Mouse (Mus musculus) macrophage (primary cell): ENCODE measurements around the gene Tnip2. TPM values are rescaled to one million over a fixed set of nuclear protein-coding genes. Genes with fewer than 3 reads are reported as not detected.

Experiments used
- H3K27ac ChIP-seq: fragments of 350-480 bp; formaldehyde crosslinking; 2 replicates; pipeline ENCODE4 v1.9.0; 2021
- H3K36me3 ChIP-seq: fragments of 350-480 bp; formaldehyde crosslinking; 2 replicates; pipeline ENCODE4 v1.9.0; 2021; ENCODE audit errors: inconsistent target
- H3K4me3 ChIP-seq: fragments of 350-480 bp; formaldehyde crosslinking; 2 replicates; pipeline ENCODE4 v1.9.0; 2021; ENCODE audit errors: inconsistent target
- H3K79me2 ChIP-seq: fragments of 350-480 bp; formaldehyde crosslinking; 2 replicates; pipeline ENCODE4 v1.9.0; 2021; ENCODE audit errors: inconsistent target
- WGBS: methylation state at CpG from one replicate; pipeline ENCODE4 v1.1.7; 2026; ENCODE audit warnings: inconsistent platforms; ENCODE audit not compliant: missing documents; 5-methylcytosine and 5-hydroxymethylcytosine counted together
- polyA plus RNA-seq: library from polyadenylated mRNA; stranded (reverse); fragments of 250-400 nt; gene quantifications from 3 replicates; pipeline ENCODE4 v1.2.4, GENCODE M21; 2018; ENCODE audit warnings: inconsistent platforms

The Tnip2 gene
- polyA plus RNA-seq, 1 experiment from 2014 or later, result 24.5 TPM

GRCm38 (mm10) chr5:34533066-34533465, 19.3 kb upstream of the Tnip2 start:
- H3K27ac ChIP-seq, result peak overlapping the region; percentile 100
- H3K4me3 ChIP-seq, result no peak overlapping the region
- WGBS, result 79% methylated on average over 5 of the region's 5 CpGs
- H3K79me2 ChIP-seq, result peaks cover 84% of the 10 kb centered on the region
- H3K36me3 ChIP-seq, result no peaks in the 10 kb centered on the region; the same call in 1 of the 2 replicates

- Histone ChIP-seq H3K79me2 (peaks cover 84% of the 10 kb centered on the region), H3K36me3 (no peaks in the 10 kb centered on the region; the same call in 1 of the 2 replicates), H3K27ac (peak overlapping the region; percentile 100), H3K4me3 (no peak overlapping the region)
- WGBS, result 42% methylated on average over 4 of the region's 4 CpGs
These were observed 16.9 kb upstream of the Tnip2 start for GRCm38 (mm10) chr5:34530687-34531086.

GRCm38 (mm10) chr5:34530116-34530515, 16.3 kb upstream of the Tnip2 start:
- Histone ChIP-seq H3K27ac (peak overlapping the region; percentile 100), H3K36me3 (no peaks in the 10 kb centered on the region; the same call in 1 of the 2 replicates), H3K4me3 (no peak overlapping the region), H3K79me2 (peaks cover 79% of the 10 kb centered on the region)
- WGBS, result 85% methylated on average over 5 of the region's 5 CpGs

GRCm38 (mm10) chr5:34528724-34529123, 14.9 kb upstream of the Tnip2 start:
- WGBS, result 82% methylated on average over 5 of the region's 5 CpGs
- peaks cover 79% of the 10 kb centered on the region for H3K79me2 ChIP-seq
- peak overlapping the region; percentile 100 for H3K27ac ChIP-seq
- H3K4me3 ChIP-seq, result no peak overlapping the region
- H3K36me3 ChIP-seq, result no peaks in the 10 kb centered on the region; the same call in 1 of the 2 replicates

GRCm38 (mm10) chr5:34527352-34527751, 13.6 kb upstream of the Tnip2 start:
- 68% methylated on average over 2 of the region's 2 CpGs for WGBS
- H3K4me3 ChIP-seq, result peak overlapping the region; percentile 88
- peaks cover 67% of the 10 kb centered on the region for H3K79me2 ChIP-seq
- H3K27ac ChIP-seq, result peak overlapping the region; percentile 100
- no peaks in the 10 kb centered on the region; the same call in 1 of the 2 replicates for H3K36me3 ChIP-seq

GRCm38 (mm10) chr5:34526477-34526775, 12.6 kb upstream of the Tnip2 start:
- Histone ChIP-seq H3K79me2 (peaks cover 58% of the 10 kb centered on the region), H3K4me3 (peak overlapping the region; percentile 88), H3K27ac (peak overlapping the region; percentile 100), H3K36me3 (no peaks in the 10 kb centered on the region; the same call in 1 of the 2 replicates)
- WGBS, result 81% methylated on average over 4 of the region's 5 CpGs

- WGBS, result 5% methylated on average over 38 of the region's 38 CpGs
- no peaks in the 10 kb centered on the region; the same call in 1 of the 2 replicates for H3K36me3 ChIP-seq
These were observed 12.1 kb upstream of the Tnip2 start, which contains the start of gene Sh3bp2 for GRCm38 (mm10) chr5:34525663-34526476. TSS of gene Sh3bp2 (plus strand) at chr5:34525838.

GRCm38 (mm10) chr5:34524511-34524910, 10.7 kb upstream of the Tnip2 start:
- H3K27ac ChIP-seq, result no peak overlapping the region
- H3K36me3 ChIP-seq, result no peaks in the 10 kb centered on the region
- peaks cover 39% of the 10 kb centered on the region for H3K79me2 ChIP-seq
- no peak overlapping the region for H3K4me3 ChIP-seq

More at GRCm38 (mm10) chr5:34525663-34526476, 12.1 kb upstream of the Tnip2 start, which contains the start of gene Sh3bp2:
- H3K79me2 ChIP-seq, result peaks cover 53% of the 10 kb centered on the region
- peak within 1 kb of the TSS; percentile 100 for H3K27ac ChIP-seq
- peak within 1 kb of the TSS; percentile 88 for H3K4me3 ChIP-seq

GRCm38 (mm10) chr5:34523958-34524485, 10.2 kb upstream of the Tnip2 start:
- Histone ChIP-seq H3K27ac (no peak overlapping the region), H3K36me3 (no peaks in the 10 kb centered on the region), H3K4me3 (no peak overlapping the region), H3K79me2 (peaks cover 34% of the 10 kb centered on the region)
- WGBS, result 77% methylated on average over 3 of the region's 4 CpGs

GRCm38 (mm10) chr5:34521337-34521736, 7.5 kb upstream of the Tnip2 start:
- peaks cover 7% of the 10 kb centered on the region for H3K79me2 ChIP-seq
- no peak overlapping the region for H3K4me3 ChIP-seq
- peak overlapping the region; percentile 83; the same call in 1 of the 2 replicates for H3K27ac ChIP-seq
- no peaks in the 10 kb centered on the region for H3K36me3 ChIP-seq
- 69% methylated on average over 3 of the region's 3 CpGs for WGBS

GRCm38 (mm10) chr5:34520458-34521209, 6.8 kb upstream of the Tnip2 start:
- WGBS, result 32% methylated on average over 10 of the region's 11 CpGs
- Histone ChIP-seq H3K79me2 (peaks cover under 1% of the 10 kb centered on the region; the same call in 1 of the 2 replicates), H3K27ac (peak overlapping the region; percentile 83), H3K4me3 (no peak overlapping the region), H3K36me3 (no peaks in the 10 kb centered on the region)

- WGBS, result 19% methylated on average over 9 of the region's 9 CpGs
- Histone ChIP-seq H3K79me2 (no peaks in the 10 kb centered on the region; the same call in 1 of the 2 replicates), H3K36me3 (no peaks in the 10 kb centered on the region), H3K4me3 (no peak overlapping the region), H3K27ac (peak overlapping the region; percentile 83)
These were observed 5.7 kb upstream of the Tnip2 start for GRCm38 (mm10) chr5:34519389-34519910.

- peaks cover 6% of the 10 kb centered on the region for H3K79me2 ChIP-seq
- no peak overlapping the region for H3K4me3 ChIP-seq
- 18% methylated on average over 3 of the region's 3 CpGs for WGBS
- no peaks in the 10 kb centered on the region for H3K36me3 ChIP-seq
- H3K27ac ChIP-seq, result no peak overlapping the region
These were observed 4.1 kb upstream of the Tnip2 start for GRCm38 (mm10) chr5:34517913-34518312.

- Histone ChIP-seq H3K27ac (no peak overlapping the region), H3K36me3 (no peaks in the 10 kb centered on the region), H3K4me3 (no peak overlapping the region), H3K79me2 (peaks cover 35% of the 10 kb centered on the region)
These were observed 1.3 kb upstream of the Tnip2 start for GRCm38 (mm10) chr5:34515096-34515495.
